Mouse (Mus musculus): ENCODE data around the gene Alox8. TPM values are rescaled to one million over a fixed set of nuclear protein-coding genes. Genes with fewer than 3 reads are reported as not detected.

Alox8 gene
- total and polyA plus RNA-seq, 2 experiments from 2014 or later = 0.54 to 1.2 TPM

- 4% methylated on average over 18 of the region's 18 CpGs for WGBS
- Histone ChIP-seq H3K27ac (ENCODE audit: low read depth, low read length) (no peak within 1 kb of the TSS), H3K4me3 (ENCODE audit: low read depth, low read length) (no peak within 1 kb of the TSS), H3K4me2 (ENCODE audit: low read depth) (peak within 1 kb of the TSS; percentile 28; the same call in 1 of the 2 replicates), H3K9me3 (ENCODE audit: low read length) (no peaks in the 10 kb centered on the region), H3K4me1 (ENCODE audit: insufficient read depth) (no peaks in the 10 kb centered on the region), H3K27me3 (ENCODE audit: insufficient read depth, low read length) (no peaks in the 10 kb centered on the region), H3K36me3 (ENCODE audit: insufficient read depth) (no peaks in the 10 kb centered on the region), H3K9ac (no peak within 1 kb of the TSS)
- TF ChIP-seq CTCF (IDR thresholded peaks at IDR 0.05; ENCODE audit: low read depth) = no peak
- ATAC-seq = no peak; the same call in 1 of the 2 replicates
- DNase-seq = peak; percentile 3
Measured at GRCm38 (mm10) chr11:69156800-69157199, 40.8 kb downstream of the Alox8 start, which contains the start of gene Alox12b. TSS of gene Alox12b (plus strand) at chr11:69156989.

GRCm38 (mm10) chr11:69155351-69155750, 42.3 kb downstream of the Alox8 start:
- WGBS = 64% methylated on average over 1 of the region's 1 CpGs
- no peak for TF ChIP-seq CTCF (IDR thresholded peaks at IDR 0.05; ENCODE audit: low read depth)
- ATAC-seq = no peak

GRCm38 (mm10) chr11:69153831-69154230, 43.8 kb downstream of the Alox8 start:
- no peaks in the 10 kb centered on the region for H3K4me1 ChIP-seq (ENCODE audit: insufficient read depth)
- H3K9me3 ChIP-seq (ENCODE audit: low read length) = no peaks in the 10 kb centered on the region
- H3K4me2 ChIP-seq (ENCODE audit: low read depth) = no peak overlapping the region
- H3K27me3 ChIP-seq (ENCODE audit: insufficient read depth, low read length) = no peaks in the 10 kb centered on the region
- 81% methylated on average over 8 of the region's 8 CpGs for WGBS
- no peak overlapping the region for H3K9ac ChIP-seq
- ATAC-seq = no peak
- no peak overlapping the region for H3K4me3 ChIP-seq (ENCODE audit: low read depth, low read length)
- no peak for DNase-seq
- no peak for TF ChIP-seq CTCF (IDR thresholded peaks at IDR 0.05; ENCODE audit: low read depth)
- no peak overlapping the region for H3K27ac ChIP-seq (ENCODE audit: low read depth, low read length)
- no peaks in the 10 kb centered on the region for H3K36me3 ChIP-seq (ENCODE audit: insufficient read depth)

More at GRCm38 (mm10) chr11:69155351-69155750, 42.3 kb downstream of the Alox8 start:
- H3K36me3 ChIP-seq (ENCODE audit: insufficient read depth) = no peaks in the 10 kb centered on the region
- no peak overlapping the region for H3K9ac ChIP-seq
- H3K4me3 ChIP-seq (ENCODE audit: low read depth, low read length) = no peak overlapping the region
- no peak overlapping the region for H3K27ac ChIP-seq (ENCODE audit: low read depth, low read length)
- DNase-seq = no peak
- no peak overlapping the region for H3K4me2 ChIP-seq (ENCODE audit: low read depth)
- no peaks in the 10 kb centered on the region for H3K4me1 ChIP-seq (ENCODE audit: insufficient read depth)
- no peaks in the 10 kb centered on the region for H3K27me3 ChIP-seq (ENCODE audit: insufficient read depth, low read length)
- H3K9me3 ChIP-seq (ENCODE audit: low read length) = no peaks in the 10 kb centered on the region

GRCm38 (mm10) chr11:69151004-69151403, 46.6 kb downstream of the Alox8 start:
- Histone ChIP-seq H3K27me3 (ENCODE audit: insufficient read depth, low read length) (no peaks in the 10 kb centered on the region), H3K36me3 (ENCODE audit: insufficient read depth) (no peaks in the 10 kb centered on the region), H3K4me2 (ENCODE audit: low read depth) (peak overlapping the region; percentile 22), H3K27ac (ENCODE audit: low read depth, low read length) (no peak overlapping the region), H3K4me3 (ENCODE audit: low read depth, low read length) (no peak overlapping the region), H3K4me1 (ENCODE audit: insufficient read depth) (no peaks in the 10 kb centered on the region), H3K9me3 (ENCODE audit: low read length) (no peaks in the 10 kb centered on the region), H3K9ac (no peak overlapping the region)
- ATAC-seq (no peak), DNase-seq (no peak)
- TF ChIP-seq CTCF (IDR thresholded peaks at IDR 0.05; ENCODE audit: low read depth) = no peak
- WGBS = 60% methylated on average over 6 of the region's 6 CpGs

- H3K27me3 ChIP-seq (ENCODE audit: insufficient read depth, low read length) = no peaks in the 10 kb centered on the region
- H3K4me3 ChIP-seq (ENCODE audit: low read depth, low read length) = peak overlapping the region; percentile 18; the same call in 1 of the 2 replicates
- no peaks in the 10 kb centered on the region for H3K9me3 ChIP-seq (ENCODE audit: low read length)
- DNase-seq (peak; percentile 74), ATAC-seq (peak; percentile 34; the same call in 1 of the 2 replicates)
- 10% methylated on average over 7 of the region's 7 CpGs for WGBS
- H3K36me3 ChIP-seq (ENCODE audit: insufficient read depth) = no peaks in the 10 kb centered on the region
- peak overlapping the region; percentile 22 for H3K4me2 ChIP-seq (ENCODE audit: low read depth)
- no peak overlapping the region for H3K27ac ChIP-seq (ENCODE audit: low read depth, low read length)
- H3K4me1 ChIP-seq (ENCODE audit: insufficient read depth) = no peaks in the 10 kb centered on the region
- peak; percentile 71 for TF ChIP-seq CTCF (IDR thresholded peaks at IDR 0.05; ENCODE audit: low read depth)
- no peak overlapping the region for H3K9ac ChIP-seq
Measured at GRCm38 (mm10) chr11:69150444-69150843, 47.2 kb downstream of the Alox8 start.

GRCm38 (mm10) chr11:69149728-69150127, 47.9 kb downstream of the Alox8 start:
- Histone ChIP-seq H3K4me1 (ENCODE audit: insufficient read depth) (no peaks in the 10 kb centered on the region), H3K9me3 (ENCODE audit: low read length) (no peaks in the 10 kb centered on the region), H3K27ac (ENCODE audit: low read depth, low read length) (no peak overlapping the region), H3K9ac (no peak overlapping the region), H3K4me2 (ENCODE audit: low read depth) (no peak overlapping the region), H3K4me3 (ENCODE audit: low read depth, low read length) (no peak overlapping the region), H3K36me3 (ENCODE audit: insufficient read depth) (no peaks in the 10 kb centered on the region), H3K27me3 (ENCODE audit: insufficient read depth, low read length) (no peaks in the 10 kb centered on the region)
- no peak for ATAC-seq
- WGBS = 52% methylated on average over 6 of the region's 6 CpGs
- TF ChIP-seq CTCF (IDR thresholded peaks at IDR 0.05; ENCODE audit: low read depth) = no peak
- DNase-seq = peak; percentile 5

- WGBS = 80% methylated on average over 5 of the region's 5 CpGs
- no peak overlapping the region for H3K4me2 ChIP-seq (ENCODE audit: low read depth)
- TF ChIP-seq CTCF (IDR thresholded peaks at IDR 0.05; ENCODE audit: low read depth) = no peak
- no peaks in the 10 kb centered on the region for H3K27me3 ChIP-seq (ENCODE audit: insufficient read depth, low read length)
- no peaks in the 10 kb centered on the region for H3K4me1 ChIP-seq (ENCODE audit: insufficient read depth)
- H3K9me3 ChIP-seq (ENCODE audit: low read length) = no peaks in the 10 kb centered on the region
- no peak for ATAC-seq
- DNase-seq = no peak
- no peak overlapping the region for H3K27ac ChIP-seq (ENCODE audit: low read depth, low read length)
- H3K4me3 ChIP-seq (ENCODE audit: low read depth, low read length) = no peak overlapping the region
- no peaks in the 10 kb centered on the region for H3K36me3 ChIP-seq (ENCODE audit: insufficient read depth)
- H3K9ac ChIP-seq = no peak overlapping the region
Measured at GRCm38 (mm10) chr11:69148451-69148960, 49.1 kb downstream of the Alox8 start.

Data from forebrain, postnatal 0 days (tissue).